Mouse (Mus musculus) liver, adult 2 months (tissue): ENCODE measurements around the gene Rtca. TPM values are rescaled to one million over a fixed set of nuclear protein-coding genes. Genes with fewer than 3 reads are reported as not detected.
A peak's percentile ranks its signal among the peaks of the same experiment; 100 is the strongest.

Experiments used
- DNase-seq: peaks from one replicate; pipeline ENCODE4 v3.0.0-alpha.2; 2011; ENCODE audit warnings: low read depth, low spot score; ENCODE audit errors: extremely low read depth
- H3K27ac ChIP-seq: fragments of 200-500 bp; replicated peaks from 2 replicates; pipeline ENCODE4 v1.5.1; 2012; ENCODE audit warnings: low read depth, mild to moderate bottlenecking, control low read depth, inconsistent platforms, low read length; ENCODE audit not compliant: insufficient read depth
- H3K27me3 ChIP-seq: fragments of 200-500 bp; 2 replicates; pipeline ENCODE4 v1.6.1; 2012; ENCODE audit warnings: mild to moderate bottlenecking, moderate library complexity, low read length, inconsistent platforms; ENCODE audit not compliant: control insufficient read depth, insufficient read depth
- H3K36me3 ChIP-seq: fragments of 200-500 bp; 2 replicates; pipeline ENCODE4 v1.6.1; 2012; ENCODE audit warnings: low read length, inconsistent platforms; ENCODE audit not compliant: control insufficient read depth, insufficient read depth
- H3K4me1 ChIP-seq: fragments of 200-500 bp; 2 replicates; pipeline ENCODE4 v1.6.1; 2011; ENCODE audit warnings: low read length; ENCODE audit not compliant: control insufficient read depth, insufficient read depth
- H3K4me3 ChIP-seq: fragments of 200-500 bp; 2 replicates; pipeline ENCODE4 v1.5.1; 2011; ENCODE audit warnings: low read depth, mild to moderate bottlenecking, control low read depth, low read length, moderate library complexity; ENCODE audit not compliant: insufficient read depth
- H3K79me2 ChIP-seq: fragments of 200-500 bp; 2 replicates; pipeline ENCODE4 v1.6.1; 2012; ENCODE audit warnings: inconsistent platforms, mild to moderate bottlenecking, low read length, moderate library complexity; ENCODE audit not compliant: control insufficient read depth, insufficient read depth
- H3K9ac ChIP-seq: fragments of 200-500 bp; 2 replicates; pipeline ENCODE4 v1.6.1; 2012; ENCODE audit warnings: low read depth, mild to moderate bottlenecking, control low read depth, inconsistent platforms, low read length
- CTCF ChIP-seq: fragments of 200-500 bp; IDR thresholded peaks from 2 replicates; pipeline ENCODE4 v1.5.1; 2011; ENCODE audit warnings: low read depth, low read length, control low read depth
- POLR2A ChIP-seq: fragments of 200-500 bp; IDR thresholded peaks from 2 replicates; pipeline ENCODE4 v1.6.1; 2011; ENCODE audit warnings: low read length, control low read depth; ENCODE audit not compliant: insufficient read depth; ENCODE audit errors: extremely low read depth
- WGBS: fragments of 180-500 bp; shearing (Covaris S2); methylation state at CpG from one replicate; pipeline ENCODE4 v1.1.7; 2018; 5-methylcytosine and 5-hydroxymethylcytosine counted together
- polyA plus RNA-seq: library from polyadenylated mRNA; depleted of rRNA; stranded (reverse); fragments of >200 nt; gene quantifications from 2 replicates; pipeline ENCODE4 v1.2.3, GENCODE M21; 2012
- total RNA-seq: library from RNA; depleted of rRNA; stranded (reverse); fragments of >200 nt; gene quantifications from 2 replicates; pipeline ENCODE4 v1.2.3, GENCODE M21; 2014

Rtca gene
- total and polyA plus RNA-seq, 2 experiments = 9.7 to 10.8 TPM

DNA sequence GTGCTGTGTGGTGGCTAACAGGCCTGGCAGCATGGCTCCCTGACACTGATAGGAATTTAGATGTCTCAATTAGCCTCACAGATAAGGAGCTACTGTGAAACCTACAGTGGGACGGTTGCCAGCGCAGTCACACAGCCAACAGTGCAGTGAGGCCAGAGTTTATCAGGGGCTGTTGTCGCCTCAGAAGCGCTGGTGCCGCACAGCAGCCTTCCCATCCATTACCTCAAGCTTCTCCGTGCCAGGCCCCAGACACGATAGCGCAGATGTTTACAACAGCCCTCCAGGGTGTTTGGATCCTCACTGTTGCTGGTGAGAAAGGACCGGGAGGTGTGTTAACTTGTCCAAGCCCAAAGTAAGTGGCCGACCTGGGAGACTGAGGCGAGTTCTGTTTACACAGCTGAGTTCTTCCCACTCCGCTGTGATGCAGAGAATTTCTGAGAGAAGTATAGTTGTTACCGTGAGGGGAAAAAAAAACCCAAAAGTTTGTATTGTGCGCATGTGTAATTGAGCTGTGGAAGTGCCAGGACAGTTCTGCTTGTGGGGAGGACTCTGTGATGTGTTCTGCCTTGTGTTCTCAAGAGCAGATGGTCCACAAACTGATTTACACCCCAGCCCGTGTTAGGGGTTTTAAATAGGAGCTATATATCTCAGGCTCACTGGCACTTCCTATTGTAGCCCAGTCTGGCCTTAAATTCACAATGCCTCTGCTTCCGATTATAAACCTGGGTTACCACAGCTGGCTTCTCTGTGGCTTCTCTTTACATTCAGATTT lies 28.6 kb upstream of the Rtca start:
- no peaks in the 10 kb centered on the region for H3K27me3 ChIP-seq
- H3K4me1 ChIP-seq = no peaks in the 10 kb centered on the region
- no peak overlapping the region for H3K9ac ChIP-seq
- H3K79me2 ChIP-seq = no peaks in the 10 kb centered on the region
- TF ChIP-seq CTCF (no peak), POLR2A (no peak)
- H3K4me3 ChIP-seq = no peak overlapping the region
- DNase-seq = no peak
- peaks cover 27% of the 10 kb centered on the region; the same call in 1 of the 2 replicates for H3K36me3 ChIP-seq
- H3K27ac ChIP-seq = no peak overlapping the region
- WGBS = 75% methylated on average over 16 of the region's 16 CpGs

DNA sequence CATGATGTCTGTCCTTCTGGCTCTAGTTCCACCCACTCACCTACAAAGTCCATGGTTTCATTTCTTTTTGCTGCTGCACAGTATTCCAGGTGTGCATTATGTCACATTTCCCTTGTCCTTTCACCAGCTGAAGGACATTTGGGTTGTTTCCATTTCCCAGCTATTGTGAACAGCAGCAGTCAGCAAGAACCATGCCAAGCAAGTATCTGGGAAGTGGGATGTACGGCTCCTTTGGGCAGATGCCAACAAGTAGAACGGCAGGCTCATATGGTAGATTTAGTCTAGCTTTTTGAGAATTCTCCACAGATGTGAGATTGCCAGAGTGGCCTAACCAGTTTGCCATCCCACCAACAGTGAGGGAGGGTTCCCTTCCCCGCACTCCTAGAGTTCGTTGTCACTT lies 22.8 kb upstream of the Rtca start:
- H3K4me3 ChIP-seq = no peak overlapping the region
- H3K4me1 ChIP-seq = no peaks in the 10 kb centered on the region
- peaks cover 21% of the 10 kb centered on the region; the same call in 1 of the 2 replicates for H3K36me3 ChIP-seq
- H3K9ac ChIP-seq = no peak overlapping the region
- H3K27ac ChIP-seq = no peak overlapping the region
- H3K27me3 ChIP-seq = no peaks in the 10 kb centered on the region
- DNase-seq = no peak
- no peaks in the 10 kb centered on the region for H3K79me2 ChIP-seq
- 64% methylated on average over 4 of the region's 4 CpGs for WGBS
- TF ChIP-seq POLR2A = no peak
- TF ChIP-seq CTCF = no peak

DNA sequence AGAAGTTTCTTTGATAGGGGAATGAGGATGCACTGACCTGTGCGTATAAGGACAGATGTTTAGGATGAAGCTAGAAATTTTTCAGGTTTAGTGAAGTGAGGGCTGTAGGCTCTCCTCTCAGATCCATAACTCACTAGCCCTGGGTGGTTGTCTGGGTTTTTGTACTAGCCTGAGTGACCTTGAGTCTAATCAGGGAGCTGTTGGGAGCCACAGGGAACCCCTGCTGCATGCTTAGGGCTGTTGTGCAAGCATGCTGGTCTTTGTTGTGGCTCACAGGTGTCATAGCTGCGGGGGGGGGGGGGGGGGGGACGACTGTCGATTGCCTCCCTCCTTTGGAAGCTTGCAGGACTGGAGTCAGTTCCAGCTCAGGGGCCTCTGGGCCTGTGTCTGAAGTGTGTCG lies 21.7 kb upstream of the Rtca start:
- H3K36me3 ChIP-seq = peaks cover 17% of the 10 kb centered on the region
- no peak for DNase-seq
- no peaks in the 10 kb centered on the region for H3K4me1 ChIP-seq
- no peaks in the 10 kb centered on the region for H3K27me3 ChIP-seq
- H3K4me3 ChIP-seq = no peak overlapping the region
- H3K27ac ChIP-seq = no peak overlapping the region
- no peaks in the 10 kb centered on the region for H3K79me2 ChIP-seq
- 51% methylated on average over 5 of the region's 5 CpGs for WGBS
- H3K9ac ChIP-seq = no peak overlapping the region
- no peak for TF ChIP-seq CTCF

DNA sequence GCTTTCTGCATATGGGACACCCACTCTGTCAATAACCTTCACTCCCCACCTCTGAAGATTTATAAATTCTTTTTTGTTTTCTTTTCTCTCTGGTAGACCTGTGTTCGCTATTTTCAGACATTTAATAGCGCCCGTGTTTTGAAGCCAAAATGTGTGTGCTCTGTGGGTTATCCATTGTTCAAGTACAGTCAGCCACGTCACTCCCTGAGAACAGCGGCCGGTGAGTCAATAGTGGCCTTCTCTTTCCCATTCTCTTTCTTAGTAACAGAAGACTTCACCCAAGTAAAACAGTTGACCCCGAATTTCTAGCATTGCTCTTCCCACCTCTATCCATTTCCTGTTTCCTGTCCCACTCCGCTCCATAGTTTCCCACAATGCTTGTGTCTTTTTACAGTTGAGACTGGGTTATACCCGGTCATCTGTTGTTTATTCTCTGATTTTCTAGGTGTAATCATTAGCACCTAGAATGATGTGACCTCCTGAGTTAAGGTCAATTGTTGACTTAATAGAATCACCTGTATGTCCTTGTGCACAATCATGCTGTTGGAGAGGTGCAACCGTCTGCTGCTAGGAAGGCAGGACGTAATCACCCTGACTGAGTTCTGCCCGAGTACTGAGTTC lies 12.2 kb upstream of the Rtca start:
- Histone ChIP-seq H3K27me3 (no peaks in the 10 kb centered on the region), H3K4me1 (no peaks in the 10 kb centered on the region; the same call in 1 of the 2 replicates), H3K36me3 (peaks cover 13% of the 10 kb centered on the region), H3K79me2 (peaks cover 16% of the 10 kb centered on the region; the same call in 1 of the 2 replicates), H3K4me3 (no peak overlapping the region), H3K9ac (no peak overlapping the region), H3K27ac (no peak overlapping the region)
- WGBS = 64% methylated on average over 12 of the region's 12 CpGs
- no peak for DNase-seq
- TF ChIP-seq POLR2A (no peak), CTCF (no peak)

DNA sequence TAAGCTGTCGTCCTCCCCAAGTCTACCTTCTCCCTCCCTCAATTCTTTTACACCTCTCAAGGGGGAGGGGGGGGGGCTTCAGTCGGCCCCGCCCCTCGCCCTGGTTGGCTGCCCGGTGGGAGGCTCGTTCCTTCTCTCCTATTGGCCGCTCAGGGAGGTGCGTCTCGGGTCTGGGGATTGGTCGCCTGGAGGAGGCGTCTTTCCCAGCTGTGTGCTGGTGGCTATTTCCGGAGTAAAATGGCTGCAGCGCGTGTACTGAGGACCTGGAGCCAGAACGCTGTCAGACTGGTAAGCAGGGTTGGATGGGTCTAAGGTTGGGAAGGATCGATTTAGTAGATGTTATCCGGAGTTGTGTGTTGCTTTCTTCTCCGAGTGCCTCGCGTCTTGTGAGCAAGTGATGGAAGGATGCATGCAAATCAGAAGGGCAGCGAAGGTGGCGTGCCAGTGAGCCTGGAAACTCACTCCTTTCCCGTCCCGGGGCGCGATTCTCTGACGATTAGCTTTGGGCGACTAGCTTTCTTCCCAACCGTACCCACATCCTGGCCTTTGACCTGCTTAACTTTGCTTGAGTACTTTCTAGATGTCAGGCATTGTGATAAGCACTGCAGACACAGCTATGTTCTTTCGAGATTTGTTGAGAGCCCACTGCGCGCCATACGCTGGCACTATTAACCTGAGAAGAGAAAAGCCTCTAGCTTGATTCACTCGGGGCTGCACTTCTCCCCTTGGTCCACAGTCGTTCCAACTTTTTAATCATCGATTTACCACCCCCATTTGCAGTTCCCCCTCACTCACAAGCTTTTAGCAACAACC lies 5.1 kb upstream of the Rtca start, which contains the start of gene Dbt:
Gene Dbt (plus strand): TSS at position 167 of the 813 bp plus-strand sequence.
- H3K9ac ChIP-seq = peak within 1 kb of the TSS; percentile 77
- H3K27ac ChIP-seq = peak within 1 kb of the TSS; percentile 82
- H3K4me1 ChIP-seq = peaks cover 9% of the 10 kb centered on the region
- TF ChIP-seq CTCF = no peak
- peak; percentile 72 for TF ChIP-seq POLR2A
- H3K27me3 ChIP-seq = no peaks in the 10 kb centered on the region
- peak within 1 kb of the TSS; percentile 78 for H3K4me3 ChIP-seq
- 0 out of 2 replicates have a peak, but pooled peaks cover 1% of the 10 kb centered on the region for H3K36me3 ChIP-seq
- peaks cover 21% of the 10 kb centered on the region for H3K79me2 ChIP-seq
- WGBS = under 1% methylated on average over 36 of the region's 36 CpGs
- peak; percentile 87 for DNase-seq
